Mouse (Mus musculus) thymus, postnatal 10 days (tissue): Measurements from ENCODE around the gene Arpc2.
A peak's percentile ranks its signal among the peaks of the same experiment; 100 is the strongest.
"Not testable (repeated sequence)": the region's sequence is repeated elsewhere in the genome, so short reads cannot be mapped to it uniquely, and the experiment has no call there.

Experiments
- DNase-seq, 2 experiments: peaks; one replicate each; pipeline ENCODE4 v3.0.0; 2021; ENCODE audit warnings: low spot score in 2 of 2

Arpc2 gene

DNA sequence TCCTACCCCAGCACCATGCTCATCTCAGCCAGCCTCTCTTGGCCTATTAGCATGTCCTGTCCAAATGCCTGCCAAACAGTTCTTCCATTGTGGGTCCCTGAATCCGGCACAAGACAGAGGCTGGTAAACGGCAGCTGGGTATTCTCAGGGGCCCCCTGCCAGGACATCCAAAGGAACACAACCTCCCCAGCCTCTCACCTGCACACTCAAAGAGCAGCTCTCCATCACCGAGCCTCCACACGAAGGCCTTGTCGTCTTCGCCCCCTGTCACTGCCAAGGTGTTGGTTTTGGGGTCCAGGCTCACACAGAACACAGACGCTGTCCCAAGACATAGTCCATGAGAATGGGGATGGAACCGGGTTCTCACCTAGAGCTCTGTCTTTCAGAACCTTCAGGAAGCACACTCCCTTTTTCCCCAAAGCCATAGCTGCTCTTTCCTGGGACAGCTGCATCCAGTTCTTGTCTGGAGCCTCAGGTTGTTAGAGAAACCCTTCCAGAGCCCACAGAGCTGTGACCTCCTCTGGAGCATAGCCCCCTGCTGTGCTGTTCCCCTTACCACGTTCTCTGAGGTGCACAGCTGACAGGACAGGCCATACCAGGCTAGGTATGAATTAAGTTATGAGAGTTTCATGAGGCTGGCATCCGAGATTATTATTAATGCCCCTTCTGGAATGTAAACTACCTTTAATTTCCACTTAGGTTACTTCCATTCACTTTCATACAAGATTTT, 47.2 kb downstream of the Arpc2 start:
- DNase-seq: no peak

DNA sequence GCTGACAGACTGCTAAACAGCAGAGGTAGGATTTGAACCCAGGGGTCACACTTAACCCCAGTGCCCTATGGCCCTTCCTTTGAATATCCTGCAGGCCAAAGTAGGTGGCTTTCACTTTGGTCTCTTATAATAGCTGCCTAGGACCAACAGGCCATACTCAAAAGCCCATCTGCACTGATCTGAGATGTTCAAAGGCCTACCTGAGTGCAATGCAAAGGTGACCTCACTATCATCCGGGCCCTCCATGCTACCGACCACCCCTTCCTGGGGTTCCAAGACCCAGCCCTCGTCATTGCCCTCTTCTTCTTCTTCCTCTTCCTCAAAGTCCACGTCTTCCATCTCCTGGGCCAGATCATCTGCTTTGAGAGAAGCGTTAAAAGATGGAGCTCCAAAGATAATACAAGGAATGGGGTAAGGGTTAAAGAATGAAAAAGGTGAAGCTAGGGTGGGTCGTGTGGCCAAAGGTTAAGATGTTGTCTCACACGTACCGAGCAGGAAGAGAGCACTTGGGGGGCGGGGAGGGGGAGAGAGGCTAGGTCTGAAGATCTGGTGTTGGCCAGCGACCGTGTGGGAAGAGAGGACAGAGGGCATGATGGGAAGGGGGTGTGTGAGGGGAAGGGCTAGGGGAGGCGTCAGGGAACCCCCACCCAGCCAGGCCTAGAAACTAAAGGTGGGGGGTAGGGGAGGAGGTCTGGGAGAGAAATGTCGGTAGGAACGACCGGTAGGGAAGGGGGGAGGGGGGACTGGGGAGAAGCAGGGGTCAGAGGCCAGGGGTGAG, 48.0 kb downstream of the Arpc2 start:
- peak; percentile 38 to 65 for DNase-seq

DNA sequence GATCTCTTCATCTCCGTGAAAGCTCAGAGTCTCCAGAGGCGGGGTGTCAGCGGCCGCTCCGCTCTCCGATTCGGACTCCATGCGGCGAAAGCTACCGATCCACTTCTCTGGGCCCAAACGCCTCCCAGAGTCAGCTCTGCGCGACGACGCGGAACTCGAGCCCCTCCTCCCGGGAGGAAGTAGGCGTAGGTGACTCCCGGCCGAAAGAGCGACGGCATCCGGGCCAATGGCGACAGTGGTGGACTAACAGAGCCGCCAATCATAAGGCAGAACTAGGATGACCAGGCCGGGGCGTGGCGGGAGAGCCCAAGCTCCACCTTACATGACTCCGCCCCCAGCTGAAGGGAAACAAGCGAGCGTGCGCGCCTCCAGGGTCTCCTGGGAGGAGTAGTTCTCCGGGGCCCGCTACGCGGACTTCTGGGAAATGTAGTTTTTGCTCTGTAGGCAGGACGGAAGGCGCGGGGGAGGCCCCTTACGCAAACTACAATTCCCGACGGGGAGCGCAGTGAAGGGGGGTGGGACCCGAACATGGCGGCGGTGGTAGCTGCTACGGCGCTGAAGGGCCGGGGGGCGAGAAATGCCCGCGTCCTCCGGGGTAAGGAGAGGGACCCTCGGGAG, 48.8 kb downstream of the Arpc2 start, which contains the start of the genes Aamp and Pnkd:
Gene Aamp, minus strand, starts transcription at position 196 of the 618 bp plus-strand sequence.
Gene Pnkd, plus strand, starts transcription at position 388 of the 618 bp plus-strand sequence.
- DNase-seq: peak; percentile 99 to 100

DNA sequence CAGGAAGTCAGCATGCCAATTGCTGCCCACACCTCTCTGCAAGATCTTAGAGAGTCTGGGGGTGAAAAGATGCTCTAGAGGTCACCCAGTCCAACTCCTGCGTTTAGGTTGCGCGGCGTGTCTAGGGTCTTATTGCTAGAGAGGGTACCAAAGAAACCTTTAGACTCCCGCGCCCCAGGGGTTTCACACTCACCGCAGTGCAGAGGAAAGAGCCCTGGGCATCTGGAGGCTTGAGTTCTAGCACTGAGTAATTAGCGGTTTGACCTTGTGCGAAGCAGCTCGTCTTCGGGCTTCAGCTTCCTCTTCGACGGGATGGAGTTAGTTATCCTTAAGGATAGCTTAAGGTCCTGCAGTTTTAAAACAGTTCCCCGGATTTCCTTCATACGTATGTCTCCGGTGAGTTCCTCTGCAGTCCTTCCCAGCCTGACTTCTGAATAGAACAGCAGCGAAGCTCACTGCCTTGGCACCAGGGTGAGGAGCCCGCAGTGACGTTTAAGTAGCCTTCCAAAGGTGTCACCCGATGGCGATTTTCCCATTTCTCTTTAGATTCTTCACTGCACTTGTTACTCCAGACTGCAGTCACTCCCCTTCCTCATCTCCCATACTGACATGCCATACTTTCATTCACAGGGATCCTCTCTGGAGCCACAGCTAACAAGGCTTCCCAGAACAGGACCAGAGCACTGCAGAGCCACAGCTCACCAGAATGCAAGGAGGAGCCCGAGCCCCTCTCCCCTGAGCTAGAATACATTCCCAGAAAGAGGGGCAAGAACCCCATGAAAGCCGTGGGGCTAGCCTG, 49.5 kb downstream of the Arpc2 start:
- no peak for DNase-seq

DNA sequence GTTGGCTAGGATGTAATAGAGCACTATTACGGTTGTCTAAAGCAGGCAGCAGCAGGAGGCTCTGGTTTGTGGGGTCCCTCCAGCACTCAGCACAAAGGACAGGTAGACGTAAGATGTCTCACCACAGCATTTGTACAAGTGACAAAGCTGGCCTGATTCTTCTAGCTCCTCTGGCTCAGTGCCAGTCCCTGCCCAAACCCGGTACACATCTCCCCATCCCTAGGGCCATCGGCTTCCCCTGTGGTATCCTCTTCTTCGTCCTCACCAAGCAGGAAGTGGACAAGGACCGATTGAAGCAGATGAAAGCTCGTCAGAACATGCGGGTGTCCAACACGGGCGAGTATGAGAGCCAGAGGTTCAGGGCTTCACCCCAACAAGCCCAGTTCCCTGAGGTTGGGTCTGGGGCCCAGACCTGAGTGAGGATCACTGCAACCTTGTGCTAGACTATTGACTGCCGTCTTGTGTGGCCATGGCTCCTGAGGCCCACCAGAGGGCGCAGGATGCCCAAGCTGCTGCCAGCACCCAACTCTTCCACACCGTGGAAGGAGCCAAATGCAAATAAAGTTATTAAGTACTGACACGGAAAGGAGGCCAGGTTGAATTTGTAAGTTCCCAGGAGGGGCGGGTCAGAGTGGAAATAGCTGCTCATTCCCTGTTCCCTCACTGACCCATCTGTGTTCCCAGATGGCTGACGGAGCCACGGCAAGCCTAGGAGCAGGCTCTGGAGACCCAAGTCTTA, 51.2 kb downstream of the Arpc2 start:
- DNase-seq: not testable (repeated sequence)

DNA sequence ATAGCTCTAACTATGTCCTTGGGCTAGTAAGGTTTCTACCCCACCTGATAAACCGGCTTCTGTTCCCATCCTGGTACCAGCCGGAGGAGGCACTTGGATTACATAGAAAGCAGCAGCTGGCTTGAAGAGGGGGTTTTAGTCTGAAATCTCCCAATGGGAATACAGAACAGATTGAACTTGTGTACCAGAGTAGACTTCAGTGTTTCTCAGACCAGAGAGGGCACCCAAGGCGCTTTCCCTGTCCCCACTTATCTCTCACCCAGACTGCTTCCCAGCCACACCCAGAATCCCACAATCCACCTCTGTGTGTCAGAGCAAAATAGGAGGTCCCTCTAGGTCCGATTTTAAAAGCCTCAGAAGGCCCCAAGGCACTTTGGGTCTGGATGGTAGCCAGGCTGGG, 52.4 kb downstream of the Arpc2 start:
- no peak for DNase-seq

DNA sequence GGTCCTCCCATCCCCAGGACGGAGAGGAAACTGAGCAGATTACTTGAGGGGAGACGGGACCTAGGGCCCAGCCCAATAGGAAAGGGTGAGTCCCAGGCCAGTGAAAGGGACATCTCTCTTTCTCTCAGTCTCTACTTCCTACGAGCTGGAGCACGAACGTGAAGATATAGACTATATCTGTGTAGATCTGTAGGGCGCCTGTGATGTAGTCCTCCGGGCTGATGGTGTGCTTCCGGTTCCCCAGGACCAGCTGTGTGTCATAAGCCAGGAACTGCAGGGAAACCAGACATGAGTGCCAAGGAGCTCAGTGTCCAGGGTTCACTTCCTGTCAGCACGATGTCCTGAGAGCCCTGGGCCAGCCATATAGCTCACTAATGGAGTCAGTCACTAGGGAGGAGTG, 53.4 kb downstream of the Arpc2 start:
- DNase-seq: no peak

DNA sequence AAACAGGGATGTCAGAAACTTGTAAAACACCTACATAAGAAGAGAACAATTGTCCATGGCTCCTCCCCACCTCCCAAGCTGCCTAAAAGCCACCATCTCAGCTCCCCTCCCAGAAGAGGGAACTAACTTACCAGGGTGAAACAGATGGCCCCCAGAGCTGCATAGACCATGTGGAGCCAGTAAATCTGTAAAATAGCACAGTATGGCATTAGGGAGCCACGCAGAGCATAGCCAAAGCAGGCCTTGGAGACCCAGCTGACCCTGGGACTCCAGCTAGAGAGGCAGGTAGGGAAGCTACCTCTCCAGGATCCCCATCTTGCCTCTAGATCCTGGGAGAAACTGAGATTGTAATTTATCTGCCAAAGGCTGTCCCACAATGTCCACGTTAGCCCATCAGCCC, 53.9 kb downstream of the Arpc2 start:
- no peak for DNase-seq

DNA sequence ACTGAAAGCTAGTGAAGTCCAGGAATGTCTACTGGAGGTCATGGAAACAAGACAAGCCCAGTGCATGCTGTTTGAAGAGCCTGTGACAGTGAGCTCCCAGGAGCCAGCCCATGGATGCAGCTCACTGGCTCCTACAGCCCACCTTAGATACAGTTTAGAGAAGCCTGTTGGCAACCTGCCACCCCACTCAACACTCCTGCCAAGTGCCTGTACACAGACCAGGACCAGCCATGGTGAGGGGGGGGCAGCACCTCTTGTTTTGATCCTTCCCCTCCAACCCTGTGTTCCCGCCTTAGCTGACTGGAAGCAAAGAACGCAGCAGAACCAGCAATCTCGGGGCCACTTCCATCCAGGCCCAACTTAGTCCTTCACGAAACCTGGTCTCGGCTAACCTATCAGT, 54.3 kb downstream of the Arpc2 start:
- no peak for DNase-seq

DNA sequence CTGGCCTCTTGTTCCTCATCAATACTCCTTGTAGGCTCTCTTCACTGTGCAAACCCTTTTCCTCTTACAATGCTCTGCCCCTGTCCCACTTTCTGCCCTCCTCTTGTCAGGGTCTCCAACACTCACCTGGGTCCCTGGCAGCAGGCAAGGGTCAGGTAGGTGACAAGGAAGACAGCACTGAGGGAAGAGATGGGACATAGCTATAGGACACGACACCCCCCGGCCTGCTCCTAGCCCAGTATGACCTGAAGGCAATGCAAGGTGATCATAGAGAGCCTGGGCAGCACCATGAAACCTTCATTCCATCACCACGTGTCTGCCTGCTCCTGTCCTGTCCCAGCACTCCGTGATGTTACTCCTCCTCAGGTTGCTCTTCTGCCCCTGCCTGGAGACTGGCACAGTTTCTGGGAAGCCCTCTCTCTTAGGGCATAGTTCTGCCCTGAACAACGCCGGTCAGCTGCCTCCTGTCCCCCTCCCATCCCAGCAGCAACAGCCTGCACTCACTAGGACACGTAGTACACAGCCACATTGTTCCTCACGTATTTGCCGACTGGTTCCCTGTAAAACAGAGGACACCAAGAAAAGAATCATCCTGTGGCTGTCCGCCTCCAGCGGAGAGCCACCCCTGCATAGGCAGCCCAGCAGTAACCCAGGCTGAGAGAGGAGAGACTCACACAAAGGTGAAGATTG, 56.6 kb downstream of the Arpc2 start:
- DNase-seq: no peak

DNA sequence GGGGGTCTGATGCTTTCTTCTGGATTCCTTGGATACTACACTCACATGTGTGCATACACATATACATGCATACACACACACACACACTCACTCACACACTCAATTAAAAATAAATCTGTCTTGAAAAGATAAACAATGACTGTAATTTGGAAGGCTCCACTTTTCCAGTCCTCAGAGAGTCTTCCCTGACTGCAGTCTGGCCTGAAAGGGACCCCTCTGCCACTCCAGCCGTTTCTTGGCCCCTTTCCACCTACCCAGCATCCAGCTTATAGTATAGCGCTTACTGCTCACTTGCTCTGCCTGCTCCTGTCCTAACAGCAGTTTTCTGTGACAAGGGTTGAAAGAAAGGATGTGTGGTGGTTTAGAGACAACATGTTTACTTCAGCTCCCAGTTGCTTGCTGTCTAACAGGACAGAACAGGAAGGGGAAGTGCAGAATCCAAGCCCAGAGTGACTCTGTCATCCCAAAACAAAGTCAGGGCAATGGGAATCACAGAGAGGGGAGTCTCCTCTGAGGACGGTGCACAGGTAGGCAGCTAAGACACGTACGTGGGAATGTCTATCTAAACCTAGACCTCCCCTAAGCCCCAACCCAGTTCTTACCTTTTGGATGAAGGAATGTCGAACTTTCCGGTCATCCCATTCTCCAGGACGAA, 57.5 kb downstream of the Arpc2 start:
- no peak for DNase-seq

DNA sequence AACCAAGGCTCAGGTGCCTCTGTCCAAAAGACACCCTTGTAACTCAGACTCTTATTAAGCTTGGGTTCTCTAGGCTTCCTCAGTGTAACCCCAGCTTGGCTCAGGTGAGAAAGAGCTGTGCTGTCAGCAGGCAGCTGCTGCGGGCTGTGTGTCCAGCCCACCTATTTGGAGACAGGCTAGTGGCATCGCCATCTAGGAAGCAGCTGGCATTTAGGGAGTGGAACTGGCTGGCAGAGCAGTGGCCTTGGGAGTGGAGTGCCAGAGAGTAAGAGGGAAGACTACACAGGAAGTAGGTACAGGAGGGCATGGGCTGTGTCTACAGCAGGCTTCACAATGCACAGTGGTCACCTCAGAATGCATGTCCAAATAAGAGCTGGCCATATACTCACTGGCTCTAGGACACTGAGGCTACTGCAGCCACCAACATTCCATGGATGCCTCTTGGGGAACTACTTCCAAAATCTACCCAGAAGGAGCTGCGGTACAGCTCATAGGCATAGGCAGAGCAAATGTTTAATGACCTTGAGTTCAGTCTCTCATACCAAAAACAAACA, 58.3 kb downstream of the Arpc2 start:
- no peak for DNase-seq

DNA sequence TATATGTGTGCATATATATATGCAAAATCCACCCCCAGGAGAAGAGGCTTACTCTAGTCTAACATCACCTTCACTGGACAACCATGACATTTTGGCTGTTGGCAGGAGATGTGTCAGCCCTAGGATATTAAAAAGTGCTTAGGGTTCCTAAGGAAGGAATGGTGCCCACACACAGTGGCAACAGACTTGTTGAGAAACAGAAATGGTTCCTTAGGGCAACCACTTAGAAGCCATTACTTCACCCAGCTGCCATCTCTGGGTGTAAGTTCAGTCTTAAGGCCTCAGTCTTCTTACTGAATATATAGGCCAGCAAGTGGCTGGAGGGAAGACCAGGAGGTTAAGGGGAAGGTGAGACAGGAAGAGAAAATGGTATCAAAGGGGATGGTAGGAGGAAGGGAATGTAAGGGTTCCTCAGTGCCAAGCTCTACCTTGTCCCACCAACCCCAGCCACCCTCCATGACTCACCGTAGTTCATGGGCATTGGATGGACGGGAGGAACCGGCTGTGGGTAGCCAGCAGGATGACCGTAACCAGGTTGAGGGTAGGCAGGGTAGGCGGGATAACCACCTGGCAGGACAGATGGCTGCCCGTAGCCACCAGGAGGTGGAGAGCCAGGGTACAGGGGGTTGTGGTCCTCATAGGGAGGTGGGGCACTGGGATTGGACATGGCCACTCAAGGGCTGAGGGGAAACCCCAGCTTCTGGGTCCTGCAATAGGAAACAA, 59.0 kb downstream of the Arpc2 start:
- DNase-seq: no peak

DNA sequence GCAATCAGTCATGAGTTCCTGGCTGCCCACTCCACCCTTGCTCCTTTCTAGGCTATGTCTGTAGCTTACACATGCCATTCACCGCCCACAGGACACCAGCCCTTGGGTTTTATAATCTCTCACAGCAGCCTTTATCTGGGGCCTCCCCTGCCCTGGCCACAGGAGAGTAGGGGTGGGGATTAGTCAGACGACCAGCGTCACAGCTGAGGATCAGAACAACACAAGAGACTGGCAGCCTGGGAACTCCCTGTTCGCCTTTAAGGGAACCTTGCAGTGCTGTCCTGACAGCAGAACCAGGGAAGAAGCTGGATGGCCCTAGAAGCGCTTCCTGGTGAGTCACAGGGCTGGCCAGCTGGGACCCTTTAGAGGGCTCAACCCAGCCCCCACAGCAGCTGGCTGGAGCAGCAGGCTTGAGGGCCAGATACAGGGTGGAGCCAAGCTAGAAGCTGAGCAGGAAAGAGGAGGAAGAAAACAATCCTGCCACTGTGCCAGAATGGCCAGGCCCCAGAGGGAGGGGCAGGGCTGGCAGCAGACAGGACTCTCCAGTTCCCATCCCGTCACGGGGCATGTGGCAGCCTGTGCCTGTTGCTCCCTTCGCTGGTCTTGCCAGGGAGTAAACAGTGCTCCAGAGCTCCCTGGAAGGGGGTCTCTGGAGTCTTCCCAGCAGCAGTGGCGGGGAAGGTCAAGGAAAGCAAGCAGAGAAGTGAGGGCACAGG, 59.7 kb downstream of the Arpc2 start:
- DNase-seq: no peak

DNA sequence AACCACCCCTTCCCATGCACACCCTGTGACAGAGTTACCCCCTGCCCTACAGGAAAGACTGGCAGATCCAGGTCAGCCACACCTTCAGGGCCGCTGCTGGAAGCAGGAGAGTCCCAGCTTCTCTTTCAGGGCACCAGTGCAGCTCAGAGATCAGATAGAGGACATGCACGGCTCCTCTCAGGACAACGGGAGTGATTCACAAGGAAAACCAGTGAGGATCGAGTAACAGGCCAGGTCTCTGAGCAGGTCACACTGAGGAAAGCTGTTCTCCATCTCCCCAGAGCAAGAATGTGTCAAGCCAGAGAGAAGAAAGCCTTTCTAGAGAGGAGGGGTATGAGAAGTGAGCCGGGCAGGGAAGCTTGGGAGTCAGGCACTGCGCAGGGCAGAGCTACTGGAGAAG, 60.6 kb downstream of the Arpc2 start:
- no peak for DNase-seq

DNA sequence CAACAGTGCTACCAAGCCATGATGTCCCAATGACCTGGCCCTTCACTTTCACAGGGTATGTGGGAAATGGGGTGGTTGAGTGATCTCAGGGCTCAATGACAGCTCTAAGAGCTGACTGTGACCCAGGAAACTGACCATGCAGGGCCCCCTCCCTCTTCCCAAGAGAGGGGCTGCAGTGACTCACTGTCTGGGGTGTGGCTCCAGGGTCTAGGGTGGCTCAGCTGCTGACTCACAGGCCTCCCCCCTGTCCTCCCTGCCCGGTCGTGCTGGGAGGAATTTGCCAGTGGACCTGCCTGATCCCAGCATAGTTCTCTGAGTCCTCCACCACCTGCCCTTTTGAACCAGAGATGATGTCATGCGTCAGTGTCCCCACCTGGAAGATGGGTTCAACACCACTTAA, 61.4 kb downstream of the Arpc2 start:
- no peak for DNase-seq

DNA sequence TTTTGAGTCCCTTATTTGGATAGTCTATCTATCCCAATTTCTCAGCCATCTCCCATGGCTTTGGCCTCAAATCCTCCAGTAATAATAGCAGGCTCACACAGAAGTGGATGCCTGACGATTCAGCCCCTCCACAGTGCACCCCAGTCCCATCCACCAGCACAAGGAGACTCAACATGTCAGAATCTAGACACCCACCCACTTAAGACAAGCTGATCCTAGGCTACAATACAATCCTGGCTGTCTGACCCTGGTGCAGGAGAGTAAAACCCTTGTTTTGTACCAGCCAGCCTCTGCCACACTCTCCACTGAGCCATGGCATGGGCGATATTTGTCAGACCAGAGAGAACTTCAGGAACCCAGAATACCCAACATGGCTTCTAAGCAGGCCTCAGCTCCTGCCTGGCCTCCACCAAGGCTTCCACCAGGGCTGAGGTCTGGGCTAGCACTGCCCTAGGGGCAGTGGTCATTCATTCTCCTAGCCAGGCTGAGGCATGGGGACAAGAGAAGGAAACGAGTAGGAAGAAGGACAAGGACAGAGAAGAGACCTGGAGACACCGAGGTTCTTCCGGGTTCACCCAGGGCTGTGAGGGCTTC, 62.4 kb downstream of the Arpc2 start:
- DNase-seq: no peak

DNA sequence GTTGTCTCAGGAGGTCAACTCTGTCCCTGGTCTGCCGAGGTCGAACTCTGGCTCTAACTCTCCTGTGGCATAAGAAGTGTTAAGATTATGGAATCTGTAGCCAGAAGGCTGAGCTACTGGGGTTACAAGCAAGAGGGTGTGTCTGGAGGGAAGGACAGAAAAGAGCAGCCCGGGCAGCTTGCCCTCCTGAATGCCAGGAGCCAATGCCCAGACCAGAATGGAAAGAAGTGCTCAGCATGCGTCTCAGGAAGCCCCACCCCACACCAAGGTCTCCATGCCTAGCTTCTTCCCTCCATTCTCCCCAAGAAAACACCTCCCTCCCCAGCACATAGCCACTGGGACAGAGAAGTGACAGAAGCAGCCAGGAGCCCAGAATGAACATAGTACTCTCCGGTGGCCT, 63.1 kb downstream of the Arpc2 start:
- DNase-seq: no peak
